Mouse (Mus musculus): ENCODE data around the gene Ypel3. TPM values are rescaled to one million over a fixed set of nuclear protein-coding genes. Genes with fewer than 3 reads are reported as not detected.
A peak's percentile ranks its signal among the peaks of the same experiment; 100 is the strongest.

Ypel3 gene
- polyA plus RNA-seq, 1 experiment from 2014 or later, result 49.1 TPM

DNA sequence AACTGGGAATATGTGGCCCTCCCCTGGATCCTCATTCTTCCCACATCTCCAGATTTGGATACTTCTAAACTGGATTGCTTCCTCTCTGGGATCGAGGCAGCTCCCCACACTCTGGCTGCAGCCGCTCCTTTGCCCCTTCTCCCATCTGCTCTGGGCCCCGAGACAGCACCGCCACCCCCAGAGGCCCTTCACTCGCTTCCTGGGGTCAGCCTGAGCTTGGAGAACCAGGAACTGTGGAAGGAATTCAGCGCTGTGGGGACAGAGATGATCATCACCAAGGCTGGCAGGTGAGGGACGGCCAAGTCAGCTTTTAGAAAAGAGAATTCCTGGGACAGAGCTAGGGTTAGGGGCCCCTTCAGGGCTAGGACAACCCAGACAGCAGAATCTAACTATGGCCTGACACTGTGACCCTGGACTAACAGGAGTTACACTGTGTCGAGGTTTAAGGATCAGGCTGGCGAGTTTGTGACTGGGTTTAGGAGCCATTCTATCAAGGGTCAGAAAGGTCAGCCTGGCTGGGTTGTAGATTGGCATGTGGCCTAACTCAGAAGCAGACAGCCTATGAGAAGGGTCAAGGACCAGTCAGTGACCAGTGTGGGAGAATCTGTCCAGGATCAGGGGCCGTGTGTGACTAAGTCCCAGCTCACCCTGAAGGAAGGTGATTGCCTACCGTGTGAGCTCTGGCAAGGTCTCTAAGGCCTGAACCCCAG lies 5.1 kb downstream of the Ypel3 start:
- DNase-seq (ENCODE audit: low spot score), result no peak
- Histone ChIP-seq H3K27ac (ENCODE audit: low read depth, low read length) (peak overlapping the region; percentile 28), H3K4me2 (peak overlapping the region; percentile 74), H3K4me3 (ENCODE audit: low read depth, low read length) (no peak overlapping the region; the same call in 1 of the 2 replicates), H3K9me3 (ENCODE audit: control insufficient read depth, low read length) (no peaks in the 10 kb centered on the region), H3K4me1 (replicated peaks; ENCODE audit: control insufficient read depth, insufficient read depth, low read length) (peaks cover 29% of the 10 kb centered on the region), H3K36me3 (ENCODE audit: control insufficient read depth, insufficient read depth, low read length) (peaks cover 20% of the 10 kb centered on the region), H3K27me3 (replicated peaks; ENCODE audit: control insufficient read depth, insufficient read depth, low read length) (no peaks in the 10 kb centered on the region), H3K9ac (ENCODE audit: low read depth, low read length) (0 out of 2 replicates have a peak overlapping the region, but pooled peaks have one; percentile 22)
- ATAC-seq (replicated peaks; ENCODE audit: low FRiP score), result no peak
- 53% methylated on average over 11 of the region's 11 CpGs for WGBS

DNA sequence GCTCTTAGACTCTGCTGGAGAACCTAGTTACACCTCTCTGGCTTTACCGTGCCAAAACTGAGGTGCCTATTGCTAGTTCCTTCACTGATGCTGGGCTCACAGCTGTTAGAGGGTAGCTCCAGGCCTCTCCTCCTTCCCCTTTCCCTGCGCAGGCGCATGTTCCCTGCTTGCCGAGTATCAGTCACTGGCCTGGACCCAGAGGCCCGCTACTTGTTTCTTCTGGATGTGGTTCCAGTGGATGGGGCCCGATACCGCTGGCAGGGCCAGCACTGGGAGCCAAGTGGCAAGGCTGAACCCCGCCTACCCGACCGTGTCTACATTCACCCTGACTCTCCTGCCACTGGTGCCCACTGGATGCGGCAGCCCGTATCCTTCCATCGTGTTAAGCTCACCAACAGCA lies 5.9 kb downstream of the Ypel3 start:
- Histone ChIP-seq H3K9me3 (ENCODE audit: control insufficient read depth, low read length) (no peaks in the 10 kb centered on the region), H3K4me2 (no peak overlapping the region; the same call in 1 of the 2 replicates), H3K4me3 (ENCODE audit: low read depth, low read length) (no peak overlapping the region), H3K27me3 (replicated peaks; ENCODE audit: control insufficient read depth, insufficient read depth, low read length) (no peaks in the 10 kb centered on the region), H3K36me3 (ENCODE audit: control insufficient read depth, insufficient read depth, low read length) (peaks cover 28% of the 10 kb centered on the region), H3K4me1 (replicated peaks; ENCODE audit: control insufficient read depth, insufficient read depth, low read length) (peaks cover 21% of the 10 kb centered on the region), H3K9ac (ENCODE audit: low read depth, low read length) (no peak overlapping the region), H3K27ac (ENCODE audit: low read depth, low read length) (peak overlapping the region; percentile 28; the same call in 1 of the 2 replicates)
- DNase-seq (ENCODE audit: low spot score) (no peak), ATAC-seq (replicated peaks; ENCODE audit: low FRiP score) (no peak)
- 79% methylated on average over 13 of the region's 13 CpGs for WGBS

DNA sequence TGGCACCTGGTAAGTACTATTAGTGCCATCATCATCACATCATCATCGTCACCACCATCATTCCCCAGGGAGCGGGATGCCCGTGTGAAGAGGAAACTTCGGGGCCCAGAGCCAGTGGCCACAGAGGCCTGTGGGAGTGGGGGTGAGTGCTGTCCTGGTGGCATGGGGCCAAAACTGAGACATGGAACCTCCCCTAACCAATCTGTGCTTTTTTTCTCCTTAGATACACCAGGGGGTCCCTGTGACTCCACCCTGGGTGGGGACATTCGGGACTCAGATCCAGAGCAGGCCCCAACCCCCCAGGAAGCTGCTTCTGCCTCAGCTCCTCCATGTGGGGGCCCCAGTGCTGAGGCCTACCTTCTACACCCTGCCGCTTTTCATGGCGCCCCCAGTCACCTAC lies 7.7 kb downstream of the Ypel3 start:
- peaks cover 44% of the 10 kb centered on the region for H3K36me3 ChIP-seq (ENCODE audit: control insufficient read depth, insufficient read depth, low read length)
- no peak overlapping the region for H3K9ac ChIP-seq (ENCODE audit: low read depth, low read length)
- H3K27ac ChIP-seq (ENCODE audit: low read depth, low read length), result no peak overlapping the region
- H3K27me3 ChIP-seq (replicated peaks; ENCODE audit: control insufficient read depth, insufficient read depth, low read length), result no peaks in the 10 kb centered on the region
- no peaks in the 10 kb centered on the region for H3K9me3 ChIP-seq (ENCODE audit: control insufficient read depth, low read length)
- H3K4me1 ChIP-seq (replicated peaks; ENCODE audit: control insufficient read depth, insufficient read depth, low read length), result peaks cover 20% of the 10 kb centered on the region
- no peak overlapping the region for H3K4me2 ChIP-seq
- no peak for ATAC-seq (replicated peaks; ENCODE audit: low FRiP score)
- DNase-seq (ENCODE audit: low spot score), result no peak
- H3K4me3 ChIP-seq (ENCODE audit: low read depth, low read length), result no peak overlapping the region
- 90% methylated on average over 7 of the region's 7 CpGs for WGBS

DNA sequence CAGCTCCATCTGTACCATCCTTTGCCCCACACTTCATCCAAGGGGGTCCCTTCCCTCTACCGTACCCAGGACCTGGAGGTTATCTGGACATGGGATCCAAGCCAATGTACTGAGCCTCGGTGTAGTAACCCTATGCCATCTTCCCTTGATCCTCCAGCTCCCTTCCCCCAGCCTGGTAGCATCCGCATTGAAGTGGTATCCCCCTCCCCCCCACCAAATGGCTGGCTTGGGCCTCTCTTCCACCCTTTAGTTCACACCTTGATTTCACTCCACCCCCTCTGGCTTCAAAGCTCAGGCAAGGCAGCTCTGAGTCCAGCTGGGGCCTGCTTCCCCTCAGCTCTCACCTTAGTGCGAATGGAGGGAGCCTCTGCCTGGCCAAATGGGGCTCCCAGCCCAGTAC lies 8.3 kb downstream of the Ypel3 start:
- Histone ChIP-seq H3K9ac (ENCODE audit: low read depth, low read length) (no peak overlapping the region), H3K4me2 (no peak overlapping the region), H3K4me1 (replicated peaks; ENCODE audit: control insufficient read depth, insufficient read depth, low read length) (peaks cover 17% of the 10 kb centered on the region), H3K36me3 (ENCODE audit: control insufficient read depth, insufficient read depth, low read length) (peaks cover 49% of the 10 kb centered on the region), H3K27me3 (replicated peaks; ENCODE audit: control insufficient read depth, insufficient read depth, low read length) (no peaks in the 10 kb centered on the region), H3K9me3 (ENCODE audit: control insufficient read depth, low read length) (no peaks in the 10 kb centered on the region), H3K27ac (ENCODE audit: low read depth, low read length) (no peak overlapping the region), H3K4me3 (ENCODE audit: low read depth, low read length) (no peak overlapping the region)
- no peak for DNase-seq (ENCODE audit: low spot score)
- ATAC-seq (replicated peaks; ENCODE audit: low FRiP score), result no peak
- 74% methylated on average over 4 of the region's 4 CpGs for WGBS

DNA sequence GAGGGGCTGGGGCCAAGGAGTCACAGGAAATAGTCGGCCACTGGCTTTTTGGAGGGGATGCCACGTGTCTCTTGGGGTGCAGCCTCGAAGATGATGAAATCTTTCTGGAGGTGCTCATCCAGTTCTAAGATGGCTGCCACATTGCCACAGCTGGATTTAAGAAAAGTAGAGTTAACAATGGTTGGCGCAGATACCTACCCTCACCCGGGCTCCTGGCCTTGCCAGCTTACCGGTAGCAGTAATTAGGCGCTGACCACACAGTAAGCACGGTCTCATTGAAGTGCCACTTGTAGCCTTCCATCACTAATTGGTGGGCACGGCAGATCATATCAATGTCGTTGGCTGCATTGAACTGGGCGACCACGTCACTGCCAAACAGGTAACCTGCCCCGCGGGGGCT lies 9.4 kb downstream of the Ypel3 start:
- 90% methylated on average over 14 of the region's 14 CpGs for WGBS
- no peak overlapping the region for H3K27ac ChIP-seq (ENCODE audit: low read depth, low read length)
- DNase-seq (ENCODE audit: low spot score) (no peak), ATAC-seq (replicated peaks; ENCODE audit: low FRiP score) (no peak)
- H3K9me3 ChIP-seq (ENCODE audit: control insufficient read depth, low read length), result no peaks in the 10 kb centered on the region
- no peak overlapping the region for H3K4me2 ChIP-seq
- no peak overlapping the region for H3K9ac ChIP-seq (ENCODE audit: low read depth, low read length)
- no peak overlapping the region for H3K4me3 ChIP-seq (ENCODE audit: low read depth, low read length)
- peaks cover 52% of the 10 kb centered on the region for H3K36me3 ChIP-seq (ENCODE audit: control insufficient read depth, insufficient read depth, low read length)
- H3K27me3 ChIP-seq (replicated peaks; ENCODE audit: control insufficient read depth, insufficient read depth, low read length), result no peaks in the 10 kb centered on the region
- H3K4me1 ChIP-seq (replicated peaks; ENCODE audit: control insufficient read depth, insufficient read depth, low read length), result peaks cover 21% of the 10 kb centered on the region

DNA sequence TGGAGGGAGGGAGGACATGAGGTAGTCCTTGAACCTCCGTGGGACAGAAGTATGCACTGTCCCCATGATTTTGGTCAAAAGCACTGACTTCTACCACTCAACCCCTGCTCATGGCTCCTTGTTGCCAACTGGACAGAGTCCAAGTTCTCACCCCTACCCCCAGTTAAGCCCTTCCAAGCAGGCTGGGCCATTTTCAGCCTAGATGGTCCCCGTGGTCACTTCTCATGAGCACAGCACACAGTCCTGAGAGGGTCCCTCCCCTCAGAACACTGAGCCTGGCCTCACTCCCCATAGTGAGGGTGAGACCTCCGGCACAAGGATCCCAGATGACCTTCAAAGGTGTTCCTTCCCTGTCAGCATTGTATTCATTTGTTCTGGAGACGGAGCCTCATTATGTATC lies 12.4 kb downstream of the Ypel3 start:
- 85% methylated on average over 4 of the region's 4 CpGs for WGBS
- Histone ChIP-seq H3K27me3 (replicated peaks; ENCODE audit: control insufficient read depth, insufficient read depth, low read length) (no peaks in the 10 kb centered on the region), H3K9me3 (ENCODE audit: control insufficient read depth, low read length) (no peaks in the 10 kb centered on the region), H3K4me2 (no peak overlapping the region), H3K9ac (ENCODE audit: low read depth, low read length) (no peak overlapping the region), H3K36me3 (ENCODE audit: control insufficient read depth, insufficient read depth, low read length) (peaks cover 53% of the 10 kb centered on the region), H3K4me3 (ENCODE audit: low read depth, low read length) (no peak overlapping the region), H3K27ac (ENCODE audit: low read depth, low read length) (no peak overlapping the region), H3K4me1 (replicated peaks; ENCODE audit: control insufficient read depth, insufficient read depth, low read length) (peaks cover 23% of the 10 kb centered on the region)
- DNase-seq (ENCODE audit: low spot score) (no peak), ATAC-seq (replicated peaks; ENCODE audit: low FRiP score) (no peak)

DNA sequence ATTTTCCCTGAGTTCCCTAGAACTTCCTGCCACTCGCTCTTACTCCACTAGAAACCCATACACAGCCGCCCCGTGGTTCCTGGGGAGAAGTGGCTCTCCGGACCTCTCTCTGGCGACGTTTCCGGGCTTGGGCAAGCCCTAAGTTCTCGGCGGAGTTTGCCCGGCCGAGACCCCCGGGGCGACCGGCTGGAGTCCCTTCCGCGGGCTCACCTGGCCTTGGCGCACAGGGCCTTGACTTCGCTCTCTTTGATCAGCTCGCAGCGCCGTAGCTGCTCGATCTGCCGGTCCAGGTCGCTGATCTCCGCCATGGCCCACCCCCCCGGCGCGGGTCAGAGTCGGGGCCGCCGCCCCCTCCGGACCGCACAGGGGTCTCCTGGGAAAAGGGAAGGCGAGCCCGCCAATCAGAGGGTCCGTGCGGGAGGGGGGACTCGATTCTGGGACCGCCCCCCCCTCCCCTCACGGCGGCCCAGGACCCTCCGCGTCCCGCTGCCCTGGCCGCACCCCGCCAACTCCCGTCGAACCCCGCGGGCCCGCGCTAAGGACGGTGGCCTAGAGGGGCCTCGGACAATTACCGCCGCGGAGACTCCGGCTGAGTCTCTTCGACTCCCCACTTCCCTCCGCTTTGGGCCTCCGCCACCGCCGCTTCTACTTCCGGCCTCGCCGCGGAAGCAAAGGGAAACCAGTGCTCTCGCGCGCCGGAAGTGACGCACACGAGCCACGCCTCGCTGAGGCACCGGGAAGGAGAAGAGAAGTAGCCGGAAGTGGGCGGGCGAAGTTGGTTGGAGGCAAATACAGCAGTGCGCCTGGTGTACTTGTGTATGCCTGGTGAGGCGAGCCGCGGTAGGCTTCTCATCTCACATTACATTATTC lies 15.3 kb downstream of the Ypel3 start, which contains the start of gene Ppp4c:
Gene Ppp4c (minus strand): TSS at position 646 of the 870 bp plus-strand sequence.
- DNase-seq (ENCODE audit: low spot score) (peak; percentile 98), ATAC-seq (replicated peaks; ENCODE audit: low FRiP score) (peak; percentile 89)
- peak within 1 kb of the TSS; percentile 97 for H3K4me3 ChIP-seq (ENCODE audit: low read depth, low read length)
- H3K4me2 ChIP-seq, result peak within 1 kb of the TSS; percentile 73
- under 1% methylated on average over 79 of the region's 83 CpGs for WGBS
- peak within 1 kb of the TSS; percentile 96 for H3K9ac ChIP-seq (ENCODE audit: low read depth, low read length)
- no peaks in the 10 kb centered on the region for H3K9me3 ChIP-seq (ENCODE audit: control insufficient read depth, low read length)
- H3K27ac ChIP-seq (ENCODE audit: low read depth, low read length), result peak within 1 kb of the TSS; percentile 96
- no peaks in the 10 kb centered on the region for H3K27me3 ChIP-seq (replicated peaks; ENCODE audit: control insufficient read depth, insufficient read depth, low read length)
- peaks cover 48% of the 10 kb centered on the region for H3K4me1 ChIP-seq (replicated peaks; ENCODE audit: control insufficient read depth, insufficient read depth, low read length)
- H3K36me3 ChIP-seq (ENCODE audit: control insufficient read depth, insufficient read depth, low read length), result peaks cover 53% of the 10 kb centered on the region

DNA sequence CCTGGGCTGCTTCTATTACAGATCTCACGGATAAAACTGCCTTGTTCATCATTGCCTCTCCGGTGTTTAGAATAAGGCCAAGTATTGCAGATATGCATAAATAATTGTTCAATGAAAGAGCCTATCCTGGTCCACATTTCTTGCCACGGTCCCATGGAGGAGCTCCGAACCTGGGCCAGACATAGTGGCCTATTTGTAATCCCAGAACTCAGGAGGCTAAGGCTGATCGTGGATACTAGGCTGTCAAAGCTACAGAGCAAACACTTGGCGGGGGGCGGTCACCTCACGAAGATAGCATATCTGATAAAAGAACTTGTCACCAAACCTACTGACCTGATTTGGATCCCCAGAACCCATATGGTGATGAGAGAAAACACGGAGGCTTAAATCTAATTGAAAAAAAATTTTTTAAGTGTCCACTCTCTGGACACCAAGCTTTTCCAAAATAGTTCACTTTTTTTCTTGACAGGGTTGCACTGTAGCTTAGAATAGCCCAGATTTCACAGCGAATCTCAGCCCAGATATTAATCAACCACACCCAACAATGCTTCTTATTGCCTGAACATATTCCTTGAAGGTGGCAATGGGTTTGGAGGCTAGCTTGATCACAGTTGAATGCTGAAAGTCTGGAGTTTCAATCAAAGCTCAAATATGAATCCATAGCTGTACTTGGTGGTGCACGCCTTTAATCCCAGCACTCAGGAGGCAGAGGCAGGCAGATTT lies 16.1 kb downstream of the Ypel3 start:
- Histone ChIP-seq H3K36me3 (ENCODE audit: control insufficient read depth, insufficient read depth, low read length) (peaks cover 52% of the 10 kb centered on the region), H3K4me1 (replicated peaks; ENCODE audit: control insufficient read depth, insufficient read depth, low read length) (peaks cover 55% of the 10 kb centered on the region)
- ATAC-seq (replicated peaks; ENCODE audit: low FRiP score), result no peak

More for the DNA sequence above, 16.1 kb downstream of the Ypel3 start:
- H3K27ac ChIP-seq (ENCODE audit: low read depth, low read length), result peak overlapping the region; percentile 96
- WGBS, result 20% methylated on average over 11 of the region's 11 CpGs
- peak overlapping the region; percentile 97 for H3K4me3 ChIP-seq (ENCODE audit: low read depth, low read length)
- H3K4me2 ChIP-seq, result peak overlapping the region; percentile 73
- no peaks in the 10 kb centered on the region for H3K9me3 ChIP-seq (ENCODE audit: control insufficient read depth, low read length)
- DNase-seq (ENCODE audit: low spot score), result no peak
- H3K27me3 ChIP-seq (replicated peaks; ENCODE audit: control insufficient read depth, insufficient read depth, low read length), result no peaks in the 10 kb centered on the region
- peak overlapping the region; percentile 96 for H3K9ac ChIP-seq (ENCODE audit: low read depth, low read length)
